Mouse (Mus musculus) thymus, postnatal 4 days (tissue): ENCODE results near the gene Bcas3.

Experiments used
- DNase-seq: peaks from one replicate; pipeline ENCODE4 v3.0.0; 2021

Gene Bcas3

GRCm38 (mm10) chr11:85352539-85353380, at the start of gene Bcas3:
TSS of gene Bcas3 (plus strand) at chr11:85353167.
- peak; percentile 96 for DNase-seq

DNA sequence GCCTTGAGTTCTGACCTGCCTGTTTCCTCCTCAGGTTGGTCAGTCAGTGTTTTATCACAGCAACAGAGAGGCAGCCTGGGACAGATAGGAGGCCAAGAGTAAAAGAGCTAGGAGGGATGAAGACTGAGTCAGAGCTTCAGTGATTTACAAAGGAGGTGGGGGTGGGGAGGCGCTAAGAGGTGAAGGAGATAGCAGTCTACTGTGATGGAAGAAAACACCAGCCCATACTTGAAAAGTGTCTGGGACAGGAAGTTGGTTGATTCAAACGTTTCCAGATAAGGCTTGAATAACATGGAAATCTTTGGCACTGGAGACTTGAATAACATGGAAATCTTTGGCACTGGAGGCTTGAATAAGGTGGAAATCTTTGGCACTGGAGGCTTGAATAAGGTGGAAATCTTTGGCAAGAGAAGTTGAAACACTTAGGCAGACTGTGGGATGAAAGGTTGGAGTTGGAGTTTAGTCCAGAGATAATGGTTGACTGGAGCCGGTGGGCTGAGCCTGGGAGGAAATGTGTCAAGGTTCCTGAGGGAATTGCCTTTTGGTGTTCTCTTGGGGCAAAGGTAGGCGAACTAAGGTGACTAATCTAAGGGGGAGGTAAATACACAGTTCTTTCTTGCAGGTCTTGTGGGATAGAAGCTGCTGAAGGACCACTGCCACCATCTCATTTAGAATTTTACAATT, 46.2 kb upstream of the Bcas3 start:
- no peak for DNase-seq

DNA sequence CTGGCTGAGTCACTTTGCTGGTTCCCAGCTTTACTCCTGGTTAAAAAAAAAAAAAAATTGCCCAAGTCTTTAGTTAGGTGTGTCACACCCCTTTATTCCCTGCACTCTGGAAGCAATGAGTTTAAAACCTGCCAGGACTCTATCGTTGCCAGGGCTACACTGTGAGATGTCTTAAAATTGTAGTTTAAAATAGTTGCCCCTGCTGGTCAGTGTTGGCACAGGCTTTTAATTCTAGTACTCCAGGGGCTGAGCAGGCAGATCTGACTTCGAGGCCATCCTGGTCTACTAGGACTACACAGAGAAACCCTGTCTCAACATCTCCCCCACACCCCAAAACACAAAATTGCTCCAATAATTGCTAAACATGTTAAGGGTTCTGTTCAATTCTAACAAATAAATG, 44.2 kb upstream of the Bcas3 start:
- peak; percentile 17 for DNase-seq

DNA sequence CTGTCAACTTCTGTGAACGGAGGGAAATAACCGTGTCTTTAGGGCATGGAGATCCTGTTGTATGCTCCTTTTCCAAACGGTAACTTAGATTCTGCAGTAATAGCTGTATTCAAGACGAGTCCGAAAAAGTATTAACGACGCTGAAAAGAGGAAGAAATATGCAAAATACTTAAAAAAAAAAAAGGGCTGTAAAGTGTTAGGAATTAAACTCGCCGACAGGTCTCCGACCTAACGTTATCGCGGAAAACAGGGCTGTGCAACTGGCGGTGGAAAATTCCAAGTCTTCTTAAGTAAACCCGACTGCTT, 42.6 kb upstream of the Bcas3 start:
- DNase-seq, result no peak

DNA sequence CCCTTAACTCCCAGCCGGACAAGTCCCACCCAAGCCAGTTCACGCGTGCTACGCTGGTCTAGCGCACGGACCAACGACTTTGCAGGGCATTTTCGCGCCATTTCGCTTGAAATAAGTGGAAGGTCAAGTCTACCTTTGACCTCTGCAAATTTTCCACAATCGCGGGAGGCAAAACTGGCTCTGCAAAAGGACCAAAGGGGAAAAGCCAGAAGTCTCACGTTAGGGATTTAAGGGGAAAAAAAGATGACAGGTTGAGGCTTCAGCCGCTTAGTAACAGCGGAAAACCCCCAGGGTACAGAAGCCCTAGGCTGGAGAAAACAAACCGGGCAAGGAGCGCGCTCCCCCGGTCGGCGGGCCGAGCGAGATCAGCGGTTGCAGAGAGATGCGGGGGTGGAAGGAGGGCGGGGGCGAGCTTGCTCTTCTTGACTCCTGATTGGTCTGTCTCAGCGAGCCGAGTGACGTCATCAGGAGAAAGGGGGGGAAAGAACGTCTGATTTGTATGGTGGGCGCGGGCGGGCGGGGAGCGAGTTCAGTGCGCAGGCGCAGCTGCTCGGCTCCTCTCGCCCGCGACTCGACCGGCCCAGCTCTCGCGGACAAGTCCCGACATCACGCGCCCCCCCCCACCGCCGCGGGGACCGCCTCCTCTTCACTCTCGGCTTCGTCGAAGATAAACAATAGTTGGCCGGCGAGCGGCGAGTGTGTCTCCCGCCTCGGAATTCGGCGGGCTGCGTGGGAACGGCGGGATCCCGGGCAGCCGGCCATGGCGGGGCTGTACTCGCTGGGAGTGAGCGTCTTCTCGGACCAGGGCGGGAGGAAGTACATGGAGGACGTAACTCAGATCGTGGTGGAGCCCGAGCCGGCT, 42.0 kb upstream of the Bcas3 start, which contains the start of gene Ppm1d:
Ppm1d (plus strand) TSS at position 532 of the 862 bp plus-strand sequence.
- peak; percentile 97 for DNase-seq

GRCm38 (mm10) chr11:85311645-85312490, 41.1 kb upstream of the Bcas3 start:
- peak; percentile 72 for DNase-seq

GRCm38 (mm10) chr11:85312818-85313217, 40.1 kb upstream of the Bcas3 start:
- no peak for DNase-seq

GRCm38 (mm10) chr11:85313361-85313760, 39.6 kb upstream of the Bcas3 start:
- DNase-seq, result no peak

GRCm38 (mm10) chr11:85323567-85324330, 29.2 kb upstream of the Bcas3 start:
- DNase-seq, result peak; percentile 16

DNA sequence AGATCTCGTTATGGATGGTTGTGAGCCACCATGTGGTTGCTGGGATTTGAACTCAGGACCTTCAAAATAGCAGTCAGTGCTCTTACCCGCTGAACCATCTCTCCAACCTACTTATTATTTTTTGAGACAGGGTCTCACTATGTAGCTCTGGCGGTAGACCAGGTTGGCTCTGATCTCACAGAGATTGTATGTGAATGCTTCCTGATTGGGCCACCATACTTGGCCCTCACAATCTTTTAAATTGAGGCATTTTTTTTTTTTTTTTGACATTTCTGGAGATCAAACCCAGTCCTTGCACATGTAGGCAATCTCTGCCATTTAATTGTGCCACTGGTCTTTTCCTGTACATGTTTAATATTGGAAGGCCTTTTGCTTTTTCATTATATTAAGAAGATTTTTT, 24.2 kb upstream of the Bcas3 start:
- no peak for DNase-seq

DNA sequence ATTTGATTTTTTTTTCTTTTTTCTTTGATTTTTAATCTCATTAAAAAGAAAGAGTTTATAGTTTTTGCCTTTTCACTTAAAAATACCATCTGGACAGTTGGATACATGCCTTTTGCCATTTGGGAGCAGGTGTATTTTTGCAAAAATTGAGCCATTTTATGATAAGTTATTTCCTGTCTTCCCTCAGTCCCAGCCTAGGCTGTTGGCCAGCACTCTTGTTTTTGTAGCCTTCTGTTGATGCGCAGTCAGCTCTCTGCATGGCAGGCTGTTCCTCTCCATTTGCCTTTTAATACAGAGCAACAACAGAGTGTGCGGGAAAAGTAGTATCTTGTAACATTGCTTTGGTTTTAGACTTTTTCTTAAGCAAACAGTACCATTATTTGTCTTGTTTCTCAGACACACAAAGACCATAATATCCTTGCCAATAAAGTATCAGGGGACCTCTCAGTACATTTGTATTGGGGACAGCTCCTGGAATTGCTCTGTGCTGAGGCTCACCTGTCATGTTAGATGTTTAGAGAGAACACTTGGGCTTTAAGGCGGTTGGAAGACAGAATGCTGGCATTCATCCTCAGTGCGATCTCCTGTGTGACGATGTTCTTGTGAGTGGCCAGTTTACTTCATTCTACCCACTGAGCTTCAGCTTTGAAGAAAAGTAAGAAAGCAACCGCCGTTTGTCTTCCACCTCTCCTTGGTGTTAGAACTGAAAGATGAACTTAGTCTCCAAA, 23.6 kb upstream of the Bcas3 start:
- no peak for DNase-seq

- peak; percentile 74 for DNase-seq
These were observed 18.2 kb upstream of the Bcas3 start for GRCm38 (mm10) chr11:85334778-85335177.

- no peak for DNase-seq
These were observed 13.7 kb upstream of the Bcas3 start for GRCm38 (mm10) chr11:85339173-85339831.

GRCm38 (mm10) chr11:85340070-85340616, 12.8 kb upstream of the Bcas3 start:
- no peak for DNase-seq

- DNase-seq, result no peak
These were observed 852 bp downstream of the Bcas3 start for GRCm38 (mm10) chr11:85353819-85354218.

GRCm38 (mm10) chr11:85359641-85360040, 6.7 kb downstream of the Bcas3 start:
- no peak for DNase-seq

- DNase-seq, result no peak
These were observed 8.7 kb downstream of the Bcas3 start for GRCm38 (mm10) chr11:85361621-85362020.

DNA sequence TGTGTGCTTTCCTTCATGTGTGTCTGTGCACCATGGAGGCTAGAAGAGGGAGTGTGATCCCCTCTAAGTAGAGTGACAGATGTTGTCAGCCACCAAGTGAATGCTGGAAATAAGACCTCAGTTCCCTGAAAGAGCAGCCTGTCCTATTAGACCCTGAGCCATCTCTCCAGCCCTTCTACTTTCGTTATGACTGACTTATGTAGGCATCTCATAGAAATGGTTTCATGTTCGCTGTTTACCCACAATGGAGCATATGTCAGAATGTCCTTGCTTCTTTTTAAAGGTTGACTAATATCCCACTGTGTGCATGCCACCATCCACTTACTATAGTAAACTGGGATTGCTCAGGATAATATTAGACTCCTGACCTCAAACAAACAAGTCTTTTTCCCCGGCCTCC, 13.2 kb downstream of the Bcas3 start:
- no peak for DNase-seq

DNA sequence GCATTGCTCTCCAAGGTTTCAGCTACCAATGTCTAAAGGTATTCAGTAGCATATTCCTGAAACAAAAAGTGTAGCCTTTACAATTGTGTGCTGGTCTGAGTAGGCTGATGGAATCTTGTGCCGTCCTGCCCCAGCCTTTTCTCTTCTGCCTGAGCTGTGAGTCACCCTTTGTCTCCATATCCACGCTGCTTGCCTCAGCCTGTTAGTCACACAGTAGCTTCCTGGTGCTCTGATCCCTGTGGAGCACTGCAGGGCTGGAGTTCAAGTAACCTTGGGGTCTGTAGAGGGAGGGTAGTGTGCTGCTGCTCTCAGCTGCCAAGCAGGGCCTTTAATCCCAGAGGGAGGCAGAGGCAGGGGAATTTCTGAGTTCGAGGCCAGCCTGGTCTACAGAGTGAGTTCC, 14.9 kb downstream of the Bcas3 start:
- no peak for DNase-seq

- DNase-seq, result no peak
These were observed 26.1 kb downstream of the Bcas3 start for GRCm38 (mm10) chr11:85379091-85379490.
